Mouse (Mus musculus): ENCODE results near the gene Gm9736.
"Not testable (repeated sequence)": the region's sequence is repeated elsewhere in the genome, so short reads cannot be mapped to it uniquely, and the experiment has no call there.

The Gm9736 gene

GRCm38 (mm10) chr10:77751254-77751653, at the start of gene Gm9736:
Gene Gm9736 (minus strand): TSS chr10:77751354.
- not testable (repeated sequence) for DNase-seq (ENCODE audit: low read depth, low spot score)

- no peak for DNase-seq (ENCODE audit: low read depth, low spot score)
Observed at GRCm38 (mm10) chr10:77798921-77799508, 47.9 kb upstream of the Gm9736 start, which contains the start of gene Gm19668. Gene Gm19668 (minus strand): TSS chr10:77799133.

DNA sequence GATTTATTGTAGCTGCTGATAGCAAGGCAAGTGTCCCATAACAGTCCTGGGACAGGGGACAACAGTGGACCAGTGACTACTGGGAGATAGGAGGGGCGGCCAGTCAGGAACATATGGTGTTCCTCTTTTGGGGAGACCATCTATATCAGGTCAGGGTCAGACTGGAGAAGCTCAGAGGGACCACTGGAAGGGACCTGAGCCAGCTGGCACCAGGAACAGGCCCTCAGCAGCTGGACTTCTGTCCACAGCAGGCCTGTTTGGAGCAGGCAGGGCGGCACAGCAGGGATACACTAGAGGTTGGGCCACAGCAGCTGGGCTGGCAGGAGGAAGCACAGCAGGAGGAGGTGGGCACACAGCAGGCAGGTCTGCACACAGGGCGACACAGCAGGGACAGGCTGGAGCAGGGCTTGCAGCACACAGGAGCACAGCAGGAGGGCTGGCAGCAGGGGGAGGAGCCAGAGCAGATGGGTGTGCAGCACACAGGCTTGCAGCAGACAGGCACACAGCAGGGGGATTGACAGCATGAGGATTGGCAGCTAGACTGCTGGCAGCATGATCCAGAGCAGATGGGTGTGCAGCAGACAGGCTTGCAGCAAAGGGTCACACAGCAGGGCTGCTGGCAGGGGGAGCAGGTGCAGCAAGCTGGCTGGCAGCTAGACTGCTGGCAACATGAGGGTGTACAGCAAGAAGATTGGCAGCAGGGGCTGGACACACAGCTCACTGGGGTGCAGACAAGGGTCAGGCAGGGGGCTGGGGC, 47.2 kb upstream of the Gm9736 start:
- not testable (repeated sequence) for DNase-seq (ENCODE audit: low read depth, low spot score)

- DNase-seq (ENCODE audit: low read depth, low spot score), result no peak
Observed at GRCm38 (mm10) chr10:77797677-77798076, 46.5 kb upstream of the Gm9736 start.

GRCm38 (mm10) chr10:77794976-77795375, 43.8 kb upstream of the Gm9736 start, which contains the start of gene Gm9639:
Gene Gm9639 (minus strand): TSS chr10:77795076.
- DNase-seq (ENCODE audit: low read depth, low spot score), result no peak

- no peak for DNase-seq (ENCODE audit: low read depth, low spot score)
Observed at GRCm38 (mm10) chr10:77788621-77789020, 37.5 kb upstream of the Gm9736 start.

GRCm38 (mm10) chr10:77787876-77788275, 36.7 kb upstream of the Gm9736 start, which contains the start of gene Gm7137:
Gene Gm7137 (minus strand): TSS chr10:77788200.
- DNase-seq (ENCODE audit: low read depth, low spot score), result not testable (repeated sequence)

GRCm38 (mm10) chr10:77783396-77783795, 32.2 kb upstream of the Gm9736 start:
- DNase-seq (ENCODE audit: low read depth, low spot score), result not testable (repeated sequence)

- DNase-seq (ENCODE audit: low read depth, low spot score), result not testable (repeated sequence)
Observed at GRCm38 (mm10) chr10:77782442-77782841, 31.3 kb upstream of the Gm9736 start, which contains the start of gene Gm3250. Gene Gm3250 (minus strand): TSS chr10:77782542.

- not testable (repeated sequence) for DNase-seq (ENCODE audit: low read depth, low spot score)
Observed at GRCm38 (mm10) chr10:77776844-77777243, 25.7 kb upstream of the Gm9736 start, which contains the start of gene Gm7138. Gene Gm7138 (minus strand): TSS chr10:77776944.

DNA sequence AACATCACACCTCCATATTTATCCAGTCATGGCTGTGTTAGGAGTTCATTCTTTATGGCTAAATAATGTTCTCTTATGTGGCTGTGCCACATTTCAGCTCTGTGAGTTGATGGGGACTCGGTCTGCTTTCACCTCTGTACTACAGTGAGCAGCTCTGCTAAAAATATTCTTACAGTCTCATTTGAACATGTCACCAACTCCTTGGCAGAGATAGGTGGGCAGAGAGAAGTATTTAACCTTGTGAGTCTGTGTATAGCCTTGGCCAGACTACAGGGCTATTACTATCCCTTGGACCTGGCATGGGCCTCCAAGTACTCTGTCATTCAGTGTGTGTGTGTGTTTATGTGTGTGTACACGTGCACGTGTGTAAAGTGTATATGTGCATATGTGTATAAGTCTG, 21.0 kb upstream of the Gm9736 start:
- DNase-seq (ENCODE audit: low read depth, low spot score), result not testable (repeated sequence)

- DNase-seq (ENCODE audit: low read depth, low spot score), result not testable (repeated sequence)
Observed at GRCm38 (mm10) chr10:77771225-77771624, 20.1 kb upstream of the Gm9736 start, which contains the start of gene Gm3238. Gene Gm3238 (minus strand): TSS chr10:77771325.

GRCm38 (mm10) chr10:77769727-77770126, 18.6 kb upstream of the Gm9736 start:
- DNase-seq (ENCODE audit: low read depth, low spot score), result no peak

DNA sequence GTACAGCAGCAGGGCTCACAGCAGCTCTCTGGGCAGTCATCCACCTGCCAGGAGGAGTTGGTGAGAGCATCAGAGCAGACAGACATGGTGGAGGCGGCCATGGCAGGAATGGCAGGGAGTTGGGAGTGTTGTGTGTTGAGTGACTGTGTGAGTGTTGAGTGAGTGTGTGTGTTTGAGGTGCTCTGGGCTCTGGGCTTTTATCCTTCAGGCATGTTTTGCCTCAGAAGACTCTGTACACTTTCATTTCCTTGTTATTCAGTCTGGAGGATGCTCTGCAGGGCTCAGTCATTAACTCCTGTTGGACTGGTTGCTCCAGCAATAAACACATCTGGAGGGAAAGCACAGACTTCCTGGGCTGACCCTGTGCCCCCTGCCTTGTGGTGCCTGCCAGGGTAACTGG, 8.4 kb upstream of the Gm9736 start, which contains the start of gene Gm3233:
Gene Gm3233 (minus strand): TSS at position 101 of the 400 bp plus-strand sequence.
- DNase-seq (ENCODE audit: low read depth, low spot score), result not testable (repeated sequence)

DNA sequence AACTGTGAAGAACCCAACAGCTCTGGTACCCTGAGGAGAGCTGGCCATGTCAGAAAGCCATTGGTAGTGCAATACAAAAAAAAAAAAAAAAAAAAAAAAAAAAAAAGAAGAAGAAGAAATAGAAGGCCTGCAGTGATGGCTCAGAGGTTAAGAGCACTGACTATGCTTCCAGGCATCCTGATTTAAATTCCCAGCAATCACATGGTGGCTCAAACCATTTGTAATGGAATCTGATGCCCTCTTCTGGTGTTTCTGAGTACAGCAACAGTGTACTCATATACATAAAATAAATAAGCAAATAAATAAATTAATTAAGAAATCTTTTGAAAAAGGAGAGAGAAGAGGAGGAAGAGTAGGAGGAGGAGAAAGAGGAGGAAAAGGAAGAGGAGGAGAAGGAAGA, 2.3 kb upstream of the Gm9736 start:
- no peak for DNase-seq (ENCODE audit: low read depth, low spot score)

- DNase-seq (ENCODE audit: low read depth, low spot score), result not testable (repeated sequence)
Observed at GRCm38 (mm10) chr10:77752312-77752711, 1.2 kb upstream of the Gm9736 start.

DNA sequence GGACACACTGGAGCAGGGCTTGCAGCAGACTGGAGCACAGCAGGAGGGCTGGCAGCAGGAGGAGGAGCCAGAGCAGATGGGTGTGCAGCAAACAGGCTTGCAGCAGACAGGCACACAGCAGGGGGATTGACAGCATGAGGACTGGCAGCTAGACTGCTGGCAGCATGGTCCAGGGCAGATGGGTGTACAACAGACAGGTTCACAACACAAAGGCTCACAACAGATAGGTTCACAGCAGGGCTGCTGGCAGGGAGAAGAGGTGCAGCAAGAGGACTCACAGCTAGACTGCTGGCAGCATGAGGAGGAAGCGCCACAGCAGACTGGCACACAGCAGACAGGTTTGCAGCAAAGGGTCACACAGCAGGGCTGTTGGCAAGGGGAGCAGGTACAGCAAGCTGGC, 468 bp downstream of the Gm9736 start:
- DNase-seq (ENCODE audit: low read depth, low spot score), result not testable (repeated sequence)

- DNase-seq (ENCODE audit: low read depth, low spot score), result not testable (repeated sequence)
Observed at GRCm38 (mm10) chr10:77741924-77742688, 9.0 kb downstream of the Gm9736 start, which contains the start of gene Gm18596. Gene Gm18596 (minus strand): TSS chr10:77742638.

DNA sequence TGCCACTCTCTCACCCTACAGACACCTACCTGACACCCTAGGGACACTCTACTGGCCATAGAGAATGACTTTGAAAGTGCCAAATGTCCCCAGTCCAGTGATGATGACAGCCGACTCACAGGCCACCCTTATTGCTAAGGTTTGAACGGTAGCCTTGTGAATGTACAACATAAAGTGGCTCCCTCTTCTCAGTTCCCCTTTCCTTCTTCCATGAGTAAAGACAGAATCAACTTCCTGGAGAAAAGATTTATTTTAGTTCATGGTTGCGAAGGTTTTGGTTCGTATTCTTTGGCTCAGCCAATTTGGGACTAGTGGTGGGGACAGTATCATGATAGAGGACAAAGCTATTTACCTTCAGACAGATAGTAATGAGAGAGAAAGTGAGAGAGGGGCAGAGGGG, 12.2 kb downstream of the Gm9736 start:
- no peak for DNase-seq (ENCODE audit: low read depth, low spot score)

DNA sequence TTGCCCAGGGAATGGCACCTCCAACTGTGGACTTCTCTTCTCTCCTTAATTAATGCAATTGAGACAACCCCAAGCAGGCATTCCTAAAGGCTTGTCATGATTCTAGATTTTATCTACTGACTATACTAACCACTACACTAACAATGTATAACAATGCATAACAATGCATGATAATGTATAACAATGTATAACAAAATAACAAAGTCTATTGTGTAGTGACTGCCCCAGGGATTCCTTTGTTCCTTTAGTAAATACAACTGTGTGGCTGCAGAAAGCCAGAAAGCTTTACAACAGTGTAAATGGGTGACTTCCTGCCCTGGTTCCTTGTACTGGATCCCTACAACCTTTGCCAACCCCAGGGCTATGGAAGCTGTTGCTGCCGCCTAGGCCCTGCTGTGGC, 15.2 kb downstream of the Gm9736 start:
- DNase-seq (ENCODE audit: low read depth, low spot score), result no peak

GRCm38 (mm10) chr10:77729241-77729640, 21.9 kb downstream of the Gm9736 start:
- DNase-seq (ENCODE audit: low read depth, low spot score), result no peak

DNA sequence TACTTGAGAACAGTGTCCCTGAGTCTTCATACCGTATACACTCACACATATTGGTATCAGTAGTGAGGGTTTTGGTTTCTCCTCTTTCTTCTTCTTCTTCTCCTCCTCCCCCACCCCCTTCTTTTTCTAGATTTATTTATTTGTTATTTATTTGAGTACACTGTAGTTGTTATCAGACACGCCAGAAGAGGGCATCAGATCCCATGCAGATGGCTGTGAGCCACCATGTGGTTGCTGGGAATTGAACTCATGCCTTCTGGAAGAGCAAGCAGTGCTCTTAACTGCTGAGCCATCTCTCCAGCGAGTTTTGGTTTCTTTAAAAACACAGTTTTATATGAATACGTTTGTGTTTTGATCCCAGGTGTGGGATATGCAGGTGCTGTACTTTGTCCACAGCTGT, 22.9 kb downstream of the Gm9736 start:
- no peak for DNase-seq (ENCODE audit: low read depth, low spot score)
